Mouse (Mus musculus) liver, adult (tissue): ENCODE data around the gene A4gnt.

Source experiments
- GATA4 ChIP-seq: IDR thresholded peaks from 2 replicates; pipeline ENCODE4 v1.6.1; 2014; ENCODE audit warnings: mild to moderate bottlenecking, low read length; ENCODE audit not compliant: insufficient replicate concordance

A4gnt gene

GRCm38 (mm10) chr9:99629281-99630011 is 17.1 kb downstream of the A4gnt start, which contains the start of gene Dzip1l:
Gene Dzip1l (plus strand): TSS chr9:99629496.
- no peak for TF ChIP-seq GATA4

GRCm38 (mm10) chr9:99630071-99630470 is 17.8 kb downstream of the A4gnt start:
- TF ChIP-seq GATA4: no peak

GRCm38 (mm10) chr9:99630528-99631125 is 18.3 kb downstream of the A4gnt start:
- no peak for TF ChIP-seq GATA4

- no peak for TF ChIP-seq GATA4
Observed at GRCm38 (mm10) chr9:99631781-99632180, 19.5 kb downstream of the A4gnt start.

- TF ChIP-seq GATA4: no peak
Observed at GRCm38 (mm10) chr9:99632264-99632663, 20.0 kb downstream of the A4gnt start.

GRCm38 (mm10) chr9:99636776-99637175 is 24.5 kb downstream of the A4gnt start:
- TF ChIP-seq GATA4: no peak

- TF ChIP-seq GATA4: no peak
Observed at GRCm38 (mm10) chr9:99637227-99637626, 24.9 kb downstream of the A4gnt start.

- no peak for TF ChIP-seq GATA4
Observed at GRCm38 (mm10) chr9:99637736-99638135, 25.4 kb downstream of the A4gnt start.

- no peak for TF ChIP-seq GATA4
Observed at GRCm38 (mm10) chr9:99639957-99640356, 27.7 kb downstream of the A4gnt start.

GRCm38 (mm10) chr9:99645416-99645815 is 33.1 kb downstream of the A4gnt start:
- TF ChIP-seq GATA4: no peak

- no peak for TF ChIP-seq GATA4
Observed at GRCm38 (mm10) chr9:99646102-99646501, 33.8 kb downstream of the A4gnt start.

GRCm38 (mm10) chr9:99660756-99661155 is 48.5 kb downstream of the A4gnt start:
- TF ChIP-seq GATA4: no peak

- TF ChIP-seq GATA4: no peak
Observed at GRCm38 (mm10) chr9:99661606-99662166, 49.4 kb downstream of the A4gnt start.

GRCm38 (mm10) chr9:99662406-99662805 is 50.1 kb downstream of the A4gnt start:
- no peak for TF ChIP-seq GATA4

GRCm38 (mm10) chr9:99662887-99663286 is 50.6 kb downstream of the A4gnt start:
- TF ChIP-seq GATA4: no peak

- no peak for TF ChIP-seq GATA4
Observed at GRCm38 (mm10) chr9:99667596-99667995, 55.3 kb downstream of the A4gnt start.
